Mouse (Mus musculus) neural tube, embryonic 12.5 days (tissue): ENCODE results near the gene Utp20. TPM values are rescaled to one million over a fixed set of nuclear protein-coding genes. Genes with fewer than 3 reads are reported as not detected.
A peak's percentile ranks its signal among the peaks of the same experiment; 100 is the strongest.

Source experiments
- ATAC-seq: fragments of 200-750 bp; cut with Nextera tagmentation; 2 replicates; pipeline ENCODE4 v1.8.0; 2017; ENCODE audit warnings: low read depth, mild to moderate bottlenecking, moderate TSS enrichment, moderate library complexity; ENCODE audit not compliant: low FRiP score
- H3K27ac ChIP-seq: fragments of 300-500 bp; sonication (generic); 2 replicates; pipeline ENCODE4 v1.5.1; 2016
- H3K27me3 ChIP-seq: fragments of 300-500 bp; sonication (generic); replicated peaks from 2 replicates; pipeline ENCODE4 v1.6.1; 2016; ENCODE audit warnings: mild to moderate bottlenecking
- H3K36me3 ChIP-seq: fragments of 300-500 bp; sonication (generic); 2 replicates; pipeline ENCODE4 v1.6.1; 2016; ENCODE audit warnings: mild to moderate bottlenecking
- H3K4me1 ChIP-seq: fragments of 300-500 bp; sonication (generic); 2 replicates; pipeline ENCODE4 v1.6.1; 2016
- H3K4me2 ChIP-seq: fragments of 300-500 bp; sonication (generic); replicated peaks from 2 replicates; pipeline ENCODE4 v1.6.1; 2016; ENCODE audit warnings: mild to moderate bottlenecking
- H3K4me3 ChIP-seq: fragments of 300-500 bp; sonication (generic); 2 replicates; pipeline ENCODE4 v1.5.1; 2016
- H3K9ac ChIP-seq: fragments of 300-500 bp; sonication (generic); 2 replicates; pipeline ENCODE4 v1.6.1; 2016; ENCODE audit warnings: mild to moderate bottlenecking
- H3K9me3 ChIP-seq: fragments of 300-500 bp; sonication (generic); 2 replicates; pipeline ENCODE4 v1.6.1; 2016; ENCODE audit warnings: mild to moderate bottlenecking
- WGBS: fragments of 180-500 bp; shearing (Covaris S2); methylation state at CpG from one replicate; pipeline ENCODE4 v1.1.7; 2016; 5-methylcytosine and 5-hydroxymethylcytosine counted together
- polyA plus RNA-seq: library from polyadenylated mRNA; unstranded; fragments of >200 nt; fragmentation: Nextera tagmentation; extraction: Ambion mirVana; gene quantifications from 2 replicates; pipeline ENCODE4 v1.2.1, GENCODE M21; 2016

Gene Utp20
- polyA plus RNA-seq, 1 experiment from 2014 or later, result 14.5 TPM

DNA sequence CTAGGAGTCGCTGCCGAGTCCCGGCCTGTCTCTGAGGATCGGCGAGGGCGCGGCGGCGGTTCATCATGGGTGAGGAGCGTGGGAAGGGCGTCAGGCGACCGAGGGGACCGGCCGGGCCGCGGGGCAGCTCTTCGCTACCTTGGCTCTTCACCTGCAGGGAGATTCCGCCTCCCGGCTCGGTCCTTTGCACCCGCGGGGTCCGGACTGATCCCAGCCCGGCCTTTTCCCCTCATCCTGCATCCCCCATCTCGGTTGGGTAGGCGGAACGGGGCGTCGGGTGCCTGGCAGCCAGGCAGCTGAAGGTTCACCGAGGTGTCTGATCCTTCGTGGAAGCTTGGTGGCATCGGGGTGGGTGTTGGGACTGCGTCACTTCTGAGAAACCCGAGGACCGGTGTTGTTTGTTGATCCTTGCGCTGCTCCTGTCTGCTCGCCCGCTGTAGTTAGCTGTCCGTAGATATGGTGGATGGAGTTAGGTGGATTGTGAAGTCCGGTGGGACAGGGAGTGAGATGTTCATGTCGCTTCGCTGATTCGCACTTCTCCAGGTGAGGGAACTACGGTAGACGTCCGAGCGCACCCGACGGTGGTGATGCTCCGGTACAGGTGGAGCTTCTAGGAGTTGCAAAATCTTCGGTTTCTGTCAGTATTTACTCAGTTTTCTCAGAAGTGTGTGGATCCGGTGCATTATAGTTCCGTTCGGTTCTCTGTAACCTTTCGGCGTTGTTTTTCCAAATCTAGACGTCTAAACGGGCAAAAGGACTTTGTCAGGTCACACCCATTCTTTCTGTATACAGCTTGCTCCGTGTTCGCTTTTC, 94.9 kb downstream of the Utp20 start:
- peak; percentile 30 for ATAC-seq
- peak overlapping the region; percentile 89 for H3K9ac ChIP-seq
- no peaks in the 10 kb centered on the region for H3K27me3 ChIP-seq
- no peaks in the 10 kb centered on the region for H3K9me3 ChIP-seq
- H3K4me3 ChIP-seq, result peak overlapping the region; percentile 90
- WGBS, result 2% methylated on average over 61 of the region's 61 CpGs
- 0 out of 2 replicates have a peak, but pooled peaks cover 6% of the 10 kb centered on the region for H3K36me3 ChIP-seq
- peak overlapping the region; percentile 94 for H3K4me2 ChIP-seq
- H3K4me1 ChIP-seq, result peaks cover 12% of the 10 kb centered on the region
- no peak overlapping the region for H3K27ac ChIP-seq

DNA sequence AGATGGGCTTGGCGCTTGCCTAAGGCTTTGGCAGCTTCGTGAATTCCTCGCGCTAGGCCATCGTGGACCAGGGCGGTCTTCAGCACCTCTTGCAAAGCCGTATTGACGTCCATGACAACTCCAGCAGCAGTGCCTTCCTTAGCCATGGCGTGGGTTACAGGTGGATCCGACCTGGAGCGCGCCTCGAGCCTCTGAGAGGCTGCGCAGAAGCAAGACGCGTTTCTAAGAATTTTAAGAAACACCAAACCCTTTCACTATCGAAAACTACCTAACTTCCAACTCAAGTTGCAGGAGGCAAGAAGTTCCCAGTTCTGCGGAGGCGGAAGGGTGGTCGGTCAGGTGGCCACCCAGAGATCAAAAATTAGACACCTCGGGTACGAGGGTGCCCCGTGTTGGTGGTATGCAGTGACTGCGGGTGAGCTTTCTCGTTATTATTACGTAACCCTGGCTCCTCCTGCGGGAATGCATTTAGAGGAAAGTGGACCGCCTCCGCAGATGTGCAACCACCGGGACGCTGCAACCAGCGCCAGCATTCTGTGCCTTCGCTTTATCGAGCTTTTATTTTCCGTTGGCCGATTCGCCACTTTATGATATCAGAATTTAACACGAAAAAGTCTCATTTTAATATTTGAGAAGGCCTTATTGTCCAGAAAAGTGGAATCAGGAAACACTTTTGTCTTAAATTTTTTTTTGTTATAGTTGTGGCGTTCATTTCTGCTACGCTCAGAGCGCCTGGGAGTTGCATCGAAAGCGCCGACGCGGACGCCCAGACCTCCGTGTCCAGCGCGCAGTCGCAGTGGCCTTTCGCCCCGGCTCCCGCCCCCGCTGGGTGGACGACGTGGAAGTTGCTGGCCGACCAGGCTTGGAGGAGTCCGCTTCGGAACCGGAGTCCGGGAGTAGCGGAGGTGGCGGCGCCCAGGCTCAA, 95.8 kb downstream of the Utp20 start, which contains the start of gene Arl1:
Gene Arl1, plus strand, starts transcription at position 288 of the 925 bp plus-strand sequence.
- H3K4me1 ChIP-seq, result peaks cover 12% of the 10 kb centered on the region
- H3K9ac ChIP-seq, result peak within 1 kb of the TSS; percentile 89
- under 1% methylated on average over 65 of the region's 65 CpGs for WGBS
- no peaks in the 10 kb centered on the region for H3K27me3 ChIP-seq
- H3K27ac ChIP-seq, result no peak within 1 kb of the TSS
- peak; percentile 94 for ATAC-seq
- H3K9me3 ChIP-seq, result no peaks in the 10 kb centered on the region
- H3K4me3 ChIP-seq, result peak within 1 kb of the TSS; percentile 90
- H3K4me2 ChIP-seq, result peak within 1 kb of the TSS; percentile 94
- 0 out of 2 replicates have a peak, but pooled peaks cover 3% of the 10 kb centered on the region for H3K36me3 ChIP-seq

DNA sequence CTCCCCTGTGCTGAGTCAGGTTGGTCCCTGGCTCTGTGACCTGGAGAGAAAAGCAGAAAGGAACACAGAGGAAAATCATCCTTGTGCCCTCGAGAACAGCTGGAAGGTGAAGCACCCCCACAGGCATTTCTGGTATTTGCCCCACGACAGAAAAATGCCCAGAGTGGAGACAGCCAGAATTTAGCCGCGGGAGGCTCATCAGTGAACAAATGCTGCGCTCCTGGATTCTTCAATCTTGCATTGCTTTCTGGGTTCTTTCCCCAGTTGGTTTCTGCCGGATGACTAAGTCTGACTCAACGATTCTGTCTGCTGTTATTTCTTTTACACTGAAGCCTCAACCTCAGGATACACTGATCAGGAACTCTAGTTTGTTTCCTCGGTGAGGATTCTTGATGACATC, 98.4 kb downstream of the Utp20 start:
- no peaks in the 10 kb centered on the region for H3K36me3 ChIP-seq
- H3K9me3 ChIP-seq, result no peaks in the 10 kb centered on the region
- H3K27ac ChIP-seq, result no peak overlapping the region
- H3K9ac ChIP-seq, result no peak overlapping the region
- ATAC-seq, result no peak
- no peaks in the 10 kb centered on the region for H3K27me3 ChIP-seq
- no peak overlapping the region for H3K4me2 ChIP-seq
- H3K4me3 ChIP-seq, result no peak overlapping the region
- peaks cover 12% of the 10 kb centered on the region for H3K4me1 ChIP-seq
- WGBS, result 76% methylated on average over 8 of the region's 8 CpGs

DNA sequence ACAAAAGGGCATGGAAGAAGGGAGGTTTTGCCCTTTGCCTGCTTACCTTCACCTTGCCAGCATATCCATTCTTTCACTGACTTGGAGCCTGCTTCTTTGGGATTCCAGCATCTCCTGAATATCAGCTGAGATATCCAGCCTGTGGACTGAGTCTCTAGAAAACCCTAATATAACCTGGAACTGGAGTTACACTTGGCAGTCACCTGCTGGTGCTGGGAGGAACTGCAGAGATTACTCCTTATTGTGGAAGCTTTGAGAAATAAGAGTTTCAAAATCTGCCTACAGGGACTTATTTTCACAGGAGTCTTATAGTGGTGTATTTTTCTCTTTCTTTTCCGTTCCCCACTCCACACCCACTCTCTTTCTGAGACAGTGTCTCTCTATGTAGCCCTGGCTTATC, 99.5 kb downstream of the Utp20 start:
- Histone ChIP-seq H3K27ac (no peak overlapping the region), H3K4me3 (no peak overlapping the region), H3K27me3 (no peaks in the 10 kb centered on the region), H3K4me2 (no peak overlapping the region), H3K9me3 (no peaks in the 10 kb centered on the region), H3K9ac (no peak overlapping the region), H3K4me1 (peaks cover 8% of the 10 kb centered on the region), H3K36me3 (no peaks in the 10 kb centered on the region)
- ATAC-seq, result no peak
- WGBS, result 75% methylated on average over 1 of the region's 1 CpGs

DNA sequence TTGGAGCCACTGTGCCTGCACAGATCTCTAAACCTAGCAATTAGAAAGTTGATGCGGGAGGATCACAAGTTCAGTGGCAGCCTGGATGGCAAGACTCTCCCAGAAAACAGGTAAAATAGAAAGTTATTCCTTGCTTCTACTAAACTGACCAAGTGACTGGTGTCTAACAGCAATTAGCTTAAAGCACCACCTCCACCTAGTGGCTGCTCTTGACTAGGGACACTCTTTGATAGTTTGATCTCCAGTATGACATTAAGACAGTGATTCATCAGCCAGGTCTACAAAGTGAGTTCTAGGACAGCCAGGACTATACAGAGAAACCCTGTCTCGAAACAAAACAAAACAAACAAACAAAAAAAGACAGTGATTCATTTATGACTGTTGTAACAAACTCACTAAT, 101.3 kb downstream of the Utp20 start:
- H3K9ac ChIP-seq, result no peak overlapping the region
- no peak for ATAC-seq
- no peak overlapping the region for H3K4me2 ChIP-seq
- no peaks in the 10 kb centered on the region for H3K36me3 ChIP-seq
- peaks cover 2% of the 10 kb centered on the region for H3K4me1 ChIP-seq
- WGBS, result 62% methylated on average over 2 of the region's 2 CpGs
- H3K27me3 ChIP-seq, result no peaks in the 10 kb centered on the region
- no peak overlapping the region for H3K27ac ChIP-seq
- H3K4me3 ChIP-seq, result no peak overlapping the region
- H3K9me3 ChIP-seq, result no peaks in the 10 kb centered on the region

DNA sequence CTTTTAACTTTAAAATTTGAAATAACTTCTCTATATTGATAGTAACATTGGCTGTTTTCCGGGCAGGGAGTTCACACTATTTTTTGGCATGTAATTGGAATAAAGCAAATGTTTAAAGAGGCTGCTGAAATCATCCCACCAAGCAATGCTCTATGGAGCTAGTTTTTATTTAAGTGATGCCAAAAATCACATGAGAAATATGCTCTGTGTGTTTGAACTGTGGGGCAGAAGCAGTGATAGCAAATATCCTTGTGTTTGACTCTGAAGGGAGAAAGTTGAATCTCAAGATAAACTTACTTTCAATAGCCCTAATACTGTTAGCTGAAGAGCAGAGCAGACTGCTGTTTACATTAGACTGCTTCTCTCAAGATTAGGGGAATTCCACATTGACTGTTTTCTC, 107.0 kb downstream of the Utp20 start:
- H3K4me3 ChIP-seq, result no peak overlapping the region
- H3K9ac ChIP-seq, result no peak overlapping the region
- no peak for ATAC-seq
- no peaks in the 10 kb centered on the region for H3K36me3 ChIP-seq
- no peaks in the 10 kb centered on the region for H3K4me1 ChIP-seq
- WGBS, result 81% methylated on average over 1 of the region's 1 CpGs
- H3K27me3 ChIP-seq, result no peaks in the 10 kb centered on the region
- H3K27ac ChIP-seq, result no peak overlapping the region
- H3K9me3 ChIP-seq, result no peaks in the 10 kb centered on the region
- H3K4me2 ChIP-seq, result no peak overlapping the region

DNA sequence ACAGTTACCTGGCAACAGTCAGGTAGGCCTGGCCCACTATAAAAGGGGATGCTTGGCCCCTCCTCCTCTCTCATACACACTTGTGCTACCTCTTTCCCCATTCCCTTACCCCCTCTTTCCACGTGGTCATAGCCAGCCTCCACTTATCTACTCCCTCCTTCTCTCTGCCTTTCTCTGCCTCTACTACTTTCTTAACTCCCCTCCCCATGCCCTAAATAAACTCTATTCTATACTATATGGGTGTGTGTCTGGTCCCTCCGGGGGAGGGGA, 108.9 kb downstream of the Utp20 start:
- ATAC-seq, result no peak
- Histone ChIP-seq H3K27ac (no peak overlapping the region), H3K9ac (no peak overlapping the region), H3K9me3 (no peaks in the 10 kb centered on the region), H3K4me1 (no peaks in the 10 kb centered on the region), H3K4me2 (no peak overlapping the region), H3K36me3 (no peaks in the 10 kb centered on the region), H3K27me3 (no peaks in the 10 kb centered on the region), H3K4me3 (no peak overlapping the region)
- WGBS, result 45% methylated on average over 2 of the region's 2 CpGs

DNA sequence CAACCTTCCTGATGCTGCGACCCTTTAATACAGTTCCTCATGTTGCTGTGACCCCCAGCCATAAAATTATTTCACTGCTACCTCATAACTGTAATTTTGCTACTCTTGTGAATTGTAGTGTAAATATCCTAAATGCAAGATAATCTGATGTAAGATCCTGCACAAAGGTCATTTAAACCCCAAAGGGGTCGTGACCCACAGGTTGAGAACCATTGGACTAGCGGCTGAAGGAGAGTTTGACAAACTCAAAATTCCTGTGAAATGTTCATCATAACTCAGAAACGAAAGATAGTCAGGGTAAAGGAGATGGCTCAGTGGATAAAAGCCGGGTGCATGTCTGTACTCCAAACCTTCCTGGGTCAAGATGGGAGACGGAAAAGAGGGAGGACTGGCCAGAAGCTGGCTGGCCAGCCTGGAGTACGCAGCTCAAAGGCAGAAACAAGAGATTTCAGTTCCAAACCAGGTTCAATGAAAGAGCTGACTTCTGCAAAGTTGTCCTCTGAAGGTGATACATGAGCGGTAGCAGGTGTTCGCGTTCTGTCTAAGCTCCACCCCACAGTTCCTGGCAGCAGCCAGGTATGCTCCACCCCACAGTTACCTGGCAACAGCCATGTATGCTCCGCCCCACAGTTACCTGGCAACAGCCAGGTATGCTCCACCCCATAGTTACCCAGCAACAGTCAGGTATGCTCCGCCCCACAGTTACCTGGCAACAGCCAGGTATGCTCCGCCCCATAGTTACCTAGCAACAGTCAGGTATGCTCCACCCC, 109.4 kb downstream of the Utp20 start:
- Histone ChIP-seq H3K36me3 (no peaks in the 10 kb centered on the region), H3K4me1 (no peaks in the 10 kb centered on the region), H3K9me3 (no peaks in the 10 kb centered on the region), H3K27me3 (no peaks in the 10 kb centered on the region), H3K27ac (no peak overlapping the region), H3K4me3 (no peak overlapping the region), H3K9ac (no peak overlapping the region), H3K4me2 (no peak overlapping the region)
- 58% methylated on average over 13 of the region's 13 CpGs for WGBS
- no peak for ATAC-seq

DNA sequence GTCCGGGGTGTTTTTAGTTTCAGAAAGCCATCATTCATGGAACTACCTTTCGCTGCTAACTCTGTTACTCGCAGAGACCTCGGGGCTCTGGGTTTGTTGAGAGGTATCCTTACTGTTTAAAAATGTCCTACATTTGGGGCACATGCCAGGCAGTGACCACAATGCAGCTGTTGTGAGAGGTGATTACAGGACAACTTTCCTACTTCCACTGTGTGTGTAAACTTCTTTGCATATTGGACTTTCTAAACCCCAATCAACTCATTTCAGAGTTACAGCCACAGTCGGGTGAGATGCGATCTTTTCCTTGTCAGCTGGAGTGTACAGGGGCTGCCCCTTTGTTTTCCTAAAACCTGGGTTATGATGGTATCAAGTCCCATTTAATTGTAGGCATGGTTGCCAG, 111.0 kb downstream of the Utp20 start:
- no peak for ATAC-seq
- H3K27ac ChIP-seq, result no peak overlapping the region
- 78% methylated on average over 6 of the region's 6 CpGs for WGBS
- no peak overlapping the region for H3K4me3 ChIP-seq
- no peaks in the 10 kb centered on the region for H3K36me3 ChIP-seq
- H3K4me1 ChIP-seq, result no peaks in the 10 kb centered on the region
- H3K27me3 ChIP-seq, result no peaks in the 10 kb centered on the region
- no peaks in the 10 kb centered on the region for H3K9me3 ChIP-seq
- no peak overlapping the region for H3K4me2 ChIP-seq
- H3K9ac ChIP-seq, result no peak overlapping the region

DNA sequence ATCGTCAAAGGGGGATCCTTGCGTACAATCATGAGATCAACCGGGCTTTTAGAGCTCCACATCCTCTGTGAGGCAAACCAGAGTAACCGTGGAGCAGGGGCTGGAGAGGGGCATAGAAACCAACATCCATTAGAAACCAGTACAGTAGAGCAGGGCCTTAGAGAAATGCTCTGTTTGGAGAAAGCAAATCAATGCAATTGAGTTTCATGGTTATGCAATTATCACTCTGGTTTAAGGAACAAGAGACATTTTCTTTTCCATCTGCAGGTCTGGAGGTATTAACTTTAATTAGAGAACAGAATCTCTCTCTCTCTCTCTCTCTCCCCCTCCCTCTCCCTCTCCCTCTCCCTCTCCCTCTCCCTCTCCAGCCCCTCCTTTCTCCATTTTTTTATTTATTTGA, 111.9 kb downstream of the Utp20 start:
- WGBS, result 88% methylated on average over 4 of the region's 4 CpGs
- no peaks in the 10 kb centered on the region for H3K27me3 ChIP-seq
- no peaks in the 10 kb centered on the region for H3K36me3 ChIP-seq
- no peak overlapping the region for H3K4me3 ChIP-seq
- no peak for ATAC-seq
- H3K9me3 ChIP-seq, result no peaks in the 10 kb centered on the region
- H3K4me1 ChIP-seq, result no peaks in the 10 kb centered on the region
- no peak overlapping the region for H3K9ac ChIP-seq
- no peak overlapping the region for H3K27ac ChIP-seq
- H3K4me2 ChIP-seq, result no peak overlapping the region

DNA sequence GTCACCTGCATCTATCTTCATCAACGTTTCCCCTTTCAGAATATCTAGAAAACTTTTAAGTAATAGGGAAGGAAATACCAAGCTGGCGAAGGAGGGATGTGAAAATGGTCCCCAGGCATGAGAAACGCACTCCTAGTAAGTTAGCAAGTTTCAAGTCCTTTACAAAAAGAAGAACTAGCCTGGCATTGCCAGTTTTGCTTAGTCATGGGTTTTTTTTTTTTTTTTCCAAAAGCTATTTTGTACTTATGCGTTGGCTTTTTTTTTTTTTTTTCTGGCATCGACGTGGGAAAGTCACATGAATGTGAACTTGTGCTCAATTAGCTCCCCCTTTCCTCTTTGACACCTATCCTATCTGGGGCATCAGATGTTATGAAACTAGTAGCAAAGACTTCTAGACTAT, 114.2 kb downstream of the Utp20 start:
- no peak overlapping the region for H3K9ac ChIP-seq
- no peaks in the 10 kb centered on the region for H3K36me3 ChIP-seq
- H3K4me2 ChIP-seq, result no peak overlapping the region
- no peaks in the 10 kb centered on the region for H3K4me1 ChIP-seq
- ATAC-seq, result no peak
- no peaks in the 10 kb centered on the region for H3K27me3 ChIP-seq
- H3K4me3 ChIP-seq, result no peak overlapping the region
- WGBS, result 79% methylated on average over 6 of the region's 6 CpGs
- no peaks in the 10 kb centered on the region for H3K9me3 ChIP-seq
- no peak overlapping the region for H3K27ac ChIP-seq
